Mouse (Mus musculus): ENCODE results near the gene Krtap5-4.
"Not testable (repeated sequence)": the region's sequence is repeated elsewhere in the genome, so short reads cannot be mapped to it uniquely, and the experiment has no call there.

GRCm38 (mm10) chr7:142278183-142278582 lies 25.2 kb upstream of the Krtap5-4 start:
- TF ChIP-seq POLR2A (IDR thresholded peaks at IDR 0.05; ENCODE audit: borderline replicate concordance, extremely low read depth, insufficient read depth, insufficient read length, poor library complexity, severe bottlenecking), result not testable (repeated sequence)
- TF ChIP-seq CTCF (IDR thresholded peaks at IDR 0.05; ENCODE audit: borderline replicate concordance, extremely low read depth, insufficient read depth, insufficient read length), result peak; percentile 66
